Mouse (Mus musculus) cerebellum, adult 11-12 months (tissue): ENCODE data around the gene Pttg1.

Experiments used
- DNase-seq: peaks from one replicate; pipeline ENCODE4 v3.0.0; 2022

Pttg1 gene

DNA sequence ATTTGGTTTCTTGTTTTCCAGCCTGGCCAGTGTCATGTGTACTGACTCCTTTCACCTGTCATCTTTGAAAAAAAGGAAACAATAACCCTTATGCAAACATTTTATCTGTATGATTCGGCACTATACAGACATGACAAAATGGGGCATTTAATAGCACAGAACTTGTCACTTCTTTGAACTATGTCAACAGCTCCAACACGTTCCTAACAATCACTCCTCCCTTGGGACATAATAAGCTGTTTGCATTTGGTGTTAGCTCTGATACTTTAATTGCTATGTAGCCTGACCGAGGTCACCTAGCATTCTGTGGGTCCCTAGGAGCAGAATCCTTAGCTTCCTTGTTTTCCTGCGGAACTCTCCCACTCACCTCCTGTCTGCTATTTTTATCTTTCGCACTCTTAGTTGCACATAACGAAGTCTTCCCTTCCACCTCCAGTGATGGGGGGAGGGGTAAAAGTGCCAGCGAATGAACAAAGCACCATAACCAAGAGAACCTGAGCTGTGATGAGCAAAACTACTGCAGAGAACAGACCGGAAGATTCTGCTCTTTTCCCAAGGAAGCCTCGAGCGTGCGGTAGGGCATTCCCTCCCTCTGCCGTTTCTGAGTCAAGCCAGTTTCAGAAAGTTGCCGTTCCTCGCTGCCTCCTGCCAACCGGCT lies 21.8 kb downstream of the Pttg1 start:
- DNase-seq: no peak

- DNase-seq: no peak
These were observed 25.9 kb downstream of the Pttg1 start for GRCm38 (mm10) chr11:43400131-43400530.

DNA sequence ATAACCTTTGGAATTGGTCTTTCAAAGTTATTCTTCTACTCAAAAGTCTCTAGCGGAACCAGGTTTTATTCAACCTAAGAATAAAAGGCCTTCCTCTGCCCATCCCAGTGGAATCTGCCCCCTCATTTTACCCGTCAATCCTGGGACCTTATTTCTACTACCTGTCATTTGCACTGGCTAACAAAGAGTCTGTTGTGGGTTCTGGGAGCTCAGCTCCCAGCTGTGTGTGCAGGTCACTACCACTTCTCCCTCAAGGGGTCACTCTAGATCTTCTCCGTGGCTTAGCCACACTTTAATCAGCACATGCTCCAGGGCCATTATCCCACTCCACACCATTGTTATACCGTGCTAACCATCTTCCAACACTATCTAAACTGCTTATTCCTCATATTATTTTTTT lies 26.8 kb downstream of the Pttg1 start:
- no peak for DNase-seq

GRCm38 (mm10) chr11:43396672-43397071 lies 29.4 kb downstream of the Pttg1 start:
- DNase-seq: no peak

DNA sequence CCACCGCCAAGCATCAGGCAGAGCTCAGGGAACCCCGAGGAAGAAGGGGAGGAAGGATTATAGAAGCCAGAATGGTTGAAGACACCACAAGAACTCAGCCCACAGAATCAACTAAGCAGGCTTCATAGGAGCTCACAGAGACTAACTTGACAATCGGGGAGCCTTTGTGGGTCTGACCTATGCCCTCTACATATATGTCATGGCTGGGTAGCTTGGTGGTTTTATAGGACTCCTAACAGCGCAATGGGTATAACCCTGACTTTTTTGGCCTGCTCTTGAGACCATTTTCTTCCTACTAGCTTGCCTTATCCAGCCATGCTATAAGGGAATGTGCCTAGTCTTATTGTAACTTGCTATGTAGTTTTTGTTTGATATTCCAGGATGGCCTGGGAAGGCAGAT lies 29.8 kb downstream of the Pttg1 start:
- no peak for DNase-seq

DNA sequence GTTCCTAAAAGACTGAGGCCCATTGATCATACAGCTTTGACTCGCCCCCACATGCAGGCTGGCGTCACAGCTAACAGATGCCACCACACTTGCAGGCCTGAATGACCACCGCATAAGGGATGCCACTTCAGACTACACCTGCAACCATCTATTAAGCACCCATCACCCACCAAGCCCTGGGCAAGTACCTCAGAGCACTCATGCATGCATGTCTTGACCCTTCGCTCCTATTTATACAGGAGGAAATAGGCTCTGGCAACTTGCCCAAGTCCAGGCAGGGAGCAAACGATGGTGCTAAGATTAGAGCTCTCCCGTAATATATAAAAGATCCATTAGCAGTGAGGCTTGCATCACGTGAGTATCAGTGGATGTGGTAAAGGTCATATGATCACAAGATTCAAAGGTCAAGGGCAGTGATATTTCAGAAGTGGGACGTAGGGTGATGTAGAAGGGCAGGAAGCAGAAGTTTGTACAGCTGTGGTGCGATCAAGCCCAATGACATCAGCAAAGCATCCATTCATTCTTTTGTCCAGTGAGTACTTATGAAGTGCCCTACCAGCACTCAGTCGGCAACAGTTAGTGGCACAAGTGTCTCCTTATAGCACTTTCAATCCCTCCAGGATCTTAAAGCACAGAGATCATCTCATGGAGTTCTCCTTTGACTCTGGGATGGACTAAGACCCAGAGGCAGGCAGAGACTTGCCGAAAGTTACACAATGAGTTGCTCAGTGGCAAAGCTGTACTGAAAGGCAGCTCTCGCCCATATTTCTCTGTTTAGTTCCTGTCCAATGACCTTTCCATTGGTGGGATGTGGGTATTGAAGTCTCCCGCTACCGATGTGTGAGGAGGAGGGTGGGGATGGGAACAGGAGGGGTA lies 30.7 kb downstream of the Pttg1 start:
- DNase-seq: no peak

DNA sequence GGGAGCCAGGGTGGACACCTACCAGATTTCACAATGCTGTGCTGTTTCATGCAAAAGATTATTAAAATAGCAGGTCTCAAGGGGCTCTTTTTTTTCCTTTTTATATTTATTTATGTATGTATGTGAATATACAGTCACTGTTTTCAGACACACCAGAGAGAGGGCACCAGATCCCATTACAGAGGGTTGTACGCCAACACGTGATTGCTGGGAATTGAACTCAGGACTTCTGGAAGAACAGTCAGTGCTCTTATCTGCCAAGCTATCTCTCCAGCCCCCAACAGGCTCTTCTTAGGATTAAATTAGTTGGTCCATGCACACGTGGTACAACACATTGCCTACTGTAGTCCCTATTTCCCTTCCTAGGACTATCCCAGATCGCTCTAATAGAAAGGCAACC lies 32.7 kb downstream of the Pttg1 start:
- DNase-seq: no peak

DNA sequence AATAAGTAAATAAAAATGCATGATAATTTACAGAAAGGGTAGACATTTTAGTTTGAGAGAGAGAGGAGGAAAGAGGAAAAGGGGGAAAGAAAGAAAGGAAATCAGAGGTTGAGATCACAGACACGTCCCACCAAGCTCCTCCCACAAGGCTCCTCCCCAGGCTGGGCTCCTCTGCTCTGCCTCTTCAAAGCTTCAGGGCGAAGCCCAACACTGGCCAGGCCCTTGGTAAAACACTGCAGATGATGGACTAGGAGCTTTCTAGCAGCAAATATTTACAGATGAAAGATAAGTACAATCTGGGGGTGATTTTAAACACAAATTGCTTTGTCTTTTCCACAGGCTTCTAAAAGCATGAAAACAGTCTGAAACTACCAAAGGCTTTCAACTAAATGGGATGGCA lies 33.3 kb downstream of the Pttg1 start:
- DNase-seq: no peak

DNA sequence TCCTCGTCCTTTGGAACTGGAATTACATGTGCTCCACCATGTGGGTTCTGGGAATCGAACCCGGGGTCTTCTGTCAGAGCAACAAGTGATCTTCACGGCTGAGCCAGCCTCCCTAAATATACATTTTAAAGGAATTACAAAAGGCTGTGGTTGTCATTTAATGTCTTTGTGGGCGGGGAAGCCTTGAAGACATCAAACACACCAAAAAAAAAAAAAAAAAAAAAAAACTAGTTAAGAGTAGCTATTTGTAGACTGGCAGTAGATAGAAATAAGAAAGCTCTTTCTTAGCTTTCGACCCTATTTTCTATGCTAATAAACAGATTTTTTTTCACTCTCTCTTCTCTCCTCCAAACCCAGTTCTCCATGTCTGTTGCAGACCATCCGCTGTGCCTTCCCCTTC lies 36.9 kb downstream of the Pttg1 start:
- DNase-seq: no peak

DNA sequence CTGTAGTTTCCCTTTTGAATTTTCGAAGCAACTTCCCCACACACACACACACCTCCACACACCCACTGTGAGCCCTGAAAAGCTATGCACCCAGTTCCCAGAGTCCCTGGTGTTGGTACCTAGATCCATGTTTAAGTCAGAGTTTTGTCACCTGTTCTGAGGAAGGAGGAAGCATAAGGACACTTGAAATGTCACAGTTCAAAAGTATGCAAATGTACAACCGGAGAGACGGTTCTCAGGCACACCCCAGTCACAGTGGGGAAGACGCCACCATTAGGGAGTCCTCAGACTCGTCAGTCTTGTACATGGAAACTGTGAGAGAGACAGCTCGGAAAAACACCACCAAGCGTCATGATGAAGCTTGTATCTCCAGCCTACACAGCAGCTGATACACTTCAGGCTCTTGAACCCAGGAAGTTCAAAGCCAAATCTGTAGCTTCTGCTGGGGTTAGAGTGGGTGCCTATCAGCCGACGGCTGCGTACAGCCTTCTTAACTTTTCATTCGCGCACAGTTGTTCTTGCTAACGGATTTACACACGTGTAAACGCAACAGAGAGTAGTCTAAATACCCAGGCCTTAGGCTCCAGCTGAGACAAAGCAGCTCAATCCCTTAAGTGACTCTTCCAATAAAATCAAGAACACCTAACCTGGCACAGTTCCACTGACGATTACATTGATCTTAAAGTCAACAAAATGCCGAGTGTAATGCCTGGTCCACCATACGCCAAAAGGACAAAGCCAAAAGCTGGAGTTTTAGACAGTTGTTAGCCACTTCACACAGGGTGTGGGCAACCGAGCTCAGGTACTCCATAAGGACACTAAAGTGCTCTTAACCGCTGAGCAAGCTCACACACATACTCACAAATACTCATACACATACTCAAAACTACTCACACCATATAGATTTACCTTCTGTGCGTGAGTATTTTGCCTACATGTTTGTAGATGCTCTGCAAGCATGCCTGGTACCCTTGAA lies 37.6 kb downstream of the Pttg1 start:
- no peak for DNase-seq

DNA sequence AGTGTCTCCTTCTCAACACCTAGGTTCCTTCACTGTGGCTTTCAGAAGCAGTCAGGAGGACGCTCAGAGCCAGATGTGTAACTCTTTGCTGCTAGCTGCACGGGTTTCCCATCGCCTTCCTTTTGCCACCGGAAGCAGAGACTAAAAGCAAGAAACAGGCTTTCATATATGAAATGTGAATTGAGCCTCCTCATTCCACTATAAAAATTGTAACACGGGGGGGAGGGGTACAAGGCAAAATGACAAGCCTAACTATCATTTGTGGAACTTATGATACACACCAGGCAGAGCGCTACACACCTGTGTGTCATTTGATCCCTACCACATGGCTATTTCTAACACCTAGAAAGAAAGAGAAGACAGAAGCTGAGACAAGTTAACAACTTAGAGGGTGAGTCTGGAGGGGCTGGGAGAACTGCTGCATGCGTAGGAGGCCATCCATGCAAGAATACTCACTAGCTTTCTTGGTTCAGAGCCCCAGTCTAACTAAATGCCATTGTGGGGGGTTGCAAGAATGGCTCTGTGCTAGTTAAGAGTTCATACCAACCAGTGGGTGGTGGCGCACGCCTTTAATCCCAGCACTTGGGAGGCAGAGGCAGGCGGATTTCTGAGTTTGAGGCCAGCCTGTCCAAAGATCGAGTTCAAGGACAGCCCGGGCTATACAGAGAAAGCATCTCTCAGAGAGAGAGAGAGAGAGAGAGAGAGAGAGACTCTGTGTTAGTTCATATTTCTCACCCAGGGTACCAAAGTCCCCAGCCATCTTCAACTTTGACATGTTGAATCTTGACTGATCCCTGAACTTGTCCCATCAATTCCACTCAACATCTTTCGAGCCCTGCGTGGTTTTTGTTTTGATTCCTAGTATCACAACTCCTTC lies 38.8 kb downstream of the Pttg1 start:
- DNase-seq: no peak

DNA sequence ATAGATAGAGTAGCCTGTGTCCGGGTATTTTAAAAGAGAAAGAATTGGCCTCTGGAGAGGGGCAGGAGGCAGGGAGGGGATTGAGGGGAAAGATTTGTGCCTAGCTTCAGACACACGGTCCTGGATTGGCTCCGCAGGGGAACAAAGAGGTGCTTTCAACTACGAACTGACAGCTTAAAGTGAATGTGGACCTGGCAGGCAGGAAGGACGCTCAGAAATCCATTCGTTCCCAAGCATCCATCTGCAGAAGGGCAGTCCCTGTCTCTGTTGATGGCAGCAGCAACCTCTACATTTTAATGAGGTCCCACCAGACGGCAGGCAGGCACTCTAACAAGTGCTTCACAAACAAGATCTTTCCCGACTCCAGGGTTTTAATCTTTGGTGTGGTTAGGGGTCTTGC lies 40.3 kb downstream of the Pttg1 start:
- no peak for DNase-seq

DNA sequence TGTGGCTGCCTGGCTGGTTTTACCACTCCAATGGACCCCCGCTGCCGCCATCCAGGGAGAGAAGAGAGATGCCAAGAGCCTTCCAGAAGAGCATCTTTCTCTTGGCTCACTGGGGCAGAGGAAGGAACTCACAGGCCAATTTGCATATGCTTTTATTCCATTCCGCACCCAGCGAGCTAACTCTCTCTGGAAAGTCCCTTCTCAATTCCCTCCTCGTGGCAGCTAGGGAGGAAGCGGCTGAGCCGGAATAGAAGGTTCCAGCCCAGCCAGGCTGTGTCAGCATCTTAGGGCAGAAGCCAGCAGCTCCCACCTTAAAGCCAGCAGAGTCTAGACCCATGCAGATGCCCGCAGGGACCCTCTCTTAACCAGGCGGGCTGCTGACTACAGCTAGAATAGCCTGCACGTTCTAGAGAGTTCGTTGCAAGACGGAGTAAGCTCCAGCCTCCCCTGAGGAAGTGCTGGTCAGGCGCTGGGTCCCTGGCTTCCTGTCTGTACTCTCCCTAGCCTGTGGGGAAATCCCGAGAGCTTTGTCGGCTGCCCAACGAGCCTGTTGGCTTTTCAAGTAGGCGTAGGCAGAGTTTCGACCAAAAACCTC lies 40.9 kb downstream of the Pttg1 start:
- no peak for DNase-seq

GRCm38 (mm10) chr11:43383581-43383980 lies 42.5 kb downstream of the Pttg1 start:
- no peak for DNase-seq

DNA sequence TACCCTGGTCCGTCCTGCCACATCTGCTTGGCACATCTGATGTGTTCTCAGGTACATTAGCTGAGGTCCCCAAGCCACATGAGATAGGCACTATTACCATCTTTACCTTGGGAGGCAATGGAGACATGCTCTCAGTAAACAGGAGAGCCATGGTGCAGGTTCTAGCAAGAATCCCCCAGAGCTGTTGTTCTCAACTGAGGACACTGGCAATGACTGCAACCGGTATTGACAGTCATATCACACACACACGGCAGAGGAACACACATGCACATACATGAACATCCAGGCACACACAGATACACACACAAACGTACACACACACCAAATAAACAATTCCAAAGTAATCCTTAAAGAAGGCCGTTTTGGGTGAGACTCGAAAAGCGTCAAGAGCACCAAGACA lies 45.1 kb downstream of the Pttg1 start:
- no peak for DNase-seq

DNA sequence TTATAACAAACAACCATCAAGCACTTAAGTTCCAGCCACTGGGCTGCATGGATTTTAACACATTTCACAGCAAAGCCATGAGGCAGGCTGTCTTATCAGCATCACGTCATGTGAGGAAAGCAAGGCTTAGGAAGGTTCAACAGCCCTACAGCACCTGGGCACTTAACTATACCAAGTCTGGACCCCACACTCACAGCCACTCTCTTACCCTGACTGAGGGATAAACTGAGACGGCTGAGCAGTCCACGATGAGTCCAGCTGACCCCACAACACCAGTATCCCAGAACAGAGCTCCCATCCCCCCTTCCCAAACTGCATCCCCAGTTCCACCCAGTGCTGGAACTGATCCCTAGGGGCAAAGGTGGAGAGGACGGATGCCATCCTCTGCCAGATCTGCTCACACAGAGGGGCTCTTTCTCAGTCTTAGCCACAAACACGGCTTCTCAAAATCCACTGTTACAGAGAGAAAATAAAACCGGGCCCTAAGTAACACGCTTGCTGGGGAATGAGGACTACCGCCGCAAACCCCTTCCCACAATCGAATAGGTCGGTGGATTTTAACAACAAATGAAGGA lies 46.1 kb downstream of the Pttg1 start:
- no peak for DNase-seq

DNA sequence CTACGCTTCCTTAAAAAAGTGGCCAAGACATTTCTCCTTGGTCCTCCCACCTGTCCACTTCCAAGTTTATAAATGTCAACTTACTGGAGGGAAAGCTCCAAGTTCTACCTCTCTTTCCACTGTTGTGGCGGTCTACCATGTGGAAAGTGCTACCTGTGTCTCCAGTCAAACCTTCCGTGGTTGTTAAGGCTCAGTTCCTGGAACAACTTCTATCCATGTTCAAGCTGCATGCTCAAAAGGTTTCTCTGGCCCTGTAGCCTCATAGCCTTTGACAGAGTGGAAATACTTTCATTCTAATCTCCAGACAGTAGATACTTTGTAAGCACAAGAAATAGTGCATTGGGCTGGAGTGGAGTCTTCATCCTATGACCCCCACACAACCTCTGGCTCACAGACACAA lies 46.6 kb downstream of the Pttg1 start:
- DNase-seq: no peak

DNA sequence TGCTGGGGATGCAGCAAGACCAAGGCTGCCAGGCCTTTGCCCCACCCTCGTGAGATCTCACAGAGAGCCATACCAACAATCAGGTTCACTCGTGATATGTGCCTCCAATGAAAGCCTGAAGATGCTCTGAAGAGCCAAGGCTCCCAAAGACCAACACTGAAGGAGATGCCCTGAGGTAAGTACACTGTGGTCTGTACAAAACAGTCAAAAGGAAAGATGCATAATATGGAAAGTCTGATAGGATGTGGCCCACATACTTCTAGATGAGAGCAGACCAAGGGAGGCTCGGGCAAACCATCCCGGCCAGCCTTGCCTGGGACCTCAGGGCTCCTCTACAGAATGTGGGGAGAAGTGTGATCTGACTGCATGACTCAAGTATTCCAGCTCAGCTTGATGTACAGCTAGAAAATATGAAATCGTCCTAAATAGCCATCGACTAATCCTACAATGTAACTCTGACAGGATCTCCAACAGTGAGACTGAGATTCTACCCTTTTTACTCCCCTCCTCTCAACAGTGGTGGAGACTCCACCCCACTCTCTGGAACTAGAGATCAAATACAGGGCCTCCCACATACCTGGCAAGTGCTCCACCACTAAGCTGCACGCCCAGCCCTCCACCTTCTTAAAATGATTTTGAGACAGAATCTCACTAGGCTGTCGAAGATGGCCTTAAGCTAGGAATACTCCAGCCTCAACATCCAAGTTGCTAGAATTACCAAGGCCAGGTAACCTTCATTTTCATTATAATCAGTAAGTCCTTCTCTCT lies 48.8 kb downstream of the Pttg1 start:
- DNase-seq: no peak

GRCm38 (mm10) chr11:43376598-43376997 lies 49.5 kb downstream of the Pttg1 start:
- DNase-seq: no peak

DNA sequence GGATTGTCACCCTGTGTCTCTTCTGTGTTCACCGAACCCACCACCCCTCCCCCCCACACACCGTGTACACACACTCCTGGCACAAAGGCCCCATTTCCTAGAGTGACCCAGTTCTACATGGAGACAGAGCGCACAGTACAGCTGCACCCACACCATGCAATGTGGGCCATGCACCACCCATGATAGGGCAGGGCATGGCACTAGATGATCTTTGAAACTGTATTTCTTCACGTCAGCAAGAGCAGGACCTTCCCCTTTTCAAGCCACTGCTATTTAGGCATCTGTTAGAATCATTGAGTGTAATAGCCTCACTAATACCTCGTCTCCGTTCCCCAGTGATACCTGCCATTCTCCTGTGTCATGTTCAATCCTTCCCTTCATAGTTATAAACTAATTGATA lies 51.1 kb downstream of the Pttg1 start:
- no peak for DNase-seq

DNA sequence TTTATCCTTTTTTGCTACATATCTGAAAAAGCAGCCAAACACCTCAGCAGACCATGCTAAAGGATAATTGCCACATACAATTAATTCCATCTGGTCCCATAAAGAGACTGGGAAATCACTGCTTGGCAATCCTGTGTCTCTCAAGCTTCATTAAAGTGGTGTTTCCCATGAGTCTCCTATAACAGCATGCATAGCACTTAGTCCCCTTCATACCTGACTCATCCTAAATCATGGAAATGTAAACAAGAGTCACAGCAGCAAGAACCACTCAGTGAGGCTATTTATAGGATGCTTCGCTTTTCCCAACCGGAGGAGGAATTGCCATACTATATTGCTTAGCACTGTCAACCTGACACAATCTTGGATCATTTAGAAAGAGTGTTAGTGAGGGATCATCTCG lies 52.7 kb downstream of the Pttg1 start:
- DNase-seq: no peak
